Mouse (Mus musculus): ENCODE data around the gene Igsf23. TPM values are rescaled to one million over a fixed set of nuclear protein-coding genes. Genes with fewer than 3 reads are reported as not detected.
"Not testable (repeated sequence)": the region's sequence is repeated elsewhere in the genome, so short reads cannot be mapped to it uniquely, and the experiment has no call there.

The Igsf23 gene
- polyA plus RNA-seq, 1 experiment: not detected

DNA sequence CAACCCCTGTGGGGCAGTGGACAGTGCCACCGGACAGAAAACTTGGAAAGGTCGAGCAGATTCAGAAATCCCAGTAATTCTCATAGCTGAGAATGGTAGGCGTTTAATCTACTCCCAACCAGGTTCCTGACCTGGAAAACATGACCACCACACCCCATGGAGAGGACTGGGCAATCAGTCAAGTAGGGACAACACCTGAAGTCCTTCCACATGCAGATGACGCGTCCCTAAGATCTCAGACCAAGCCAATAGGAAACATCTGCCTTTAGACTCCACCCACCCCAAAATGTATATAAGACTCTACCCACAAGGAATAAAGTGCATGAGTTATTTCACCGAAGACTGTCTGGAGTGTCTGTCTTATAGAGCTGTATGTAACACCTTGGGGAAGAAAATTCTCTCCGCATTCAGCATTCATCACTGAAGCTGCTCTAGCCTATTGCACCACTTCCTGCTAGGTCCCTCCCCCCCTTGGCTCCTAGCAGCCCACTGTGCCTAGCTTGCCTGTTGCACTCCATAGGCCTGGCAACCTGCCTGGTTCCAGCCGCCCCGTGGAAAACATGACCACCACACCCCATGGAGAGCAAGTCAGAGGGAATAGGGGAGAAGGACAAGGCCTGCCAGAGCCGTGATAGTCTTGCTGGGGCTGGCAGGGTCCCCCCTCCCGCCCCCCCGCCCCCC, 10.9 kb downstream of the Igsf23 start:
- no peaks in the 10 kb centered on the region for H3K36me3 ChIP-seq (ENCODE audit: control insufficient read depth)
- H3K4me1 ChIP-seq (ENCODE audit: control insufficient read depth): no peaks in the 10 kb centered on the region
- no peaks in the 10 kb centered on the region for H3K27me3 ChIP-seq (ENCODE audit: control insufficient read depth)
- no peaks in the 10 kb centered on the region for H3K9me3 ChIP-seq (ENCODE audit: control insufficient read depth, low read length)
- TF ChIP-seq TAL1 (IDR thresholded peaks at IDR 0.05; ENCODE audit: low read length): no peak
- H3K4me3 ChIP-seq (replicated peaks): no peak overlapping the region

- H3K4me1 ChIP-seq (ENCODE audit: control insufficient read depth): peaks cover 4% of the 10 kb centered on the region; the same call in 1 of the 2 replicates
- H3K4me3 ChIP-seq (replicated peaks): no peak overlapping the region
- no peaks in the 10 kb centered on the region for H3K36me3 ChIP-seq (ENCODE audit: control insufficient read depth)
- H3K9me3 ChIP-seq (ENCODE audit: control insufficient read depth, low read length): no peaks in the 10 kb centered on the region
- peaks cover under 1% of the 10 kb centered on the region for H3K27me3 ChIP-seq (ENCODE audit: control insufficient read depth)
- no peak for TF ChIP-seq TAL1 (IDR thresholded peaks at IDR 0.05; ENCODE audit: low read length)
- TF ChIP-seq GATA1 (IDR thresholded peaks at IDR 0.05; ENCODE audit: low read length): no peak
These were observed 13.2 kb downstream of the Igsf23 start for GRCm38 (mm10) chr7:19937229-19937821.

DNA sequence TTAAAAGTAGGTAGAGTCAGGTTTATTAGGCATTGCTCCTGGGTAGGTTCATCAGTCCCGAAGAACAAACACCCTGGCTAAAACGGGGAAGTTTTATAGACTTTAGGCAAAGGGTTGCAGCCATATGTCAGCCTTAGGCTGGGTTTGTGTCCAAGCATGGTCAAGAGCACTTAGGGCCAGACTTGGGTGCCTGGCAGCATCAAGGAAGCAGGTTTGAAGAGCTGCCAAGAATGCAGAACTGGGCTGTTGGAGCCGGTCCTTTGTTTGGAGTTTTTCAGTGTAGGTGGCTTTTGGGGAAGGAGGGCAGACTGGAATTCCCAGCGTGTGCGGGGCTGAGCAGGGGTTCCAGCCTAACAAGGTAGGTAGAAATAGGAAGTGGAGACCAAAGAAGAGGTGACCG, 14.6 kb downstream of the Igsf23 start:
- Histone ChIP-seq H3K4me3 (replicated peaks) (no peak overlapping the region), H3K4me1 (ENCODE audit: control insufficient read depth) (peaks cover 4% of the 10 kb centered on the region; the same call in 1 of the 2 replicates), H3K9me3 (ENCODE audit: control insufficient read depth, low read length) (no peaks in the 10 kb centered on the region)

DNA sequence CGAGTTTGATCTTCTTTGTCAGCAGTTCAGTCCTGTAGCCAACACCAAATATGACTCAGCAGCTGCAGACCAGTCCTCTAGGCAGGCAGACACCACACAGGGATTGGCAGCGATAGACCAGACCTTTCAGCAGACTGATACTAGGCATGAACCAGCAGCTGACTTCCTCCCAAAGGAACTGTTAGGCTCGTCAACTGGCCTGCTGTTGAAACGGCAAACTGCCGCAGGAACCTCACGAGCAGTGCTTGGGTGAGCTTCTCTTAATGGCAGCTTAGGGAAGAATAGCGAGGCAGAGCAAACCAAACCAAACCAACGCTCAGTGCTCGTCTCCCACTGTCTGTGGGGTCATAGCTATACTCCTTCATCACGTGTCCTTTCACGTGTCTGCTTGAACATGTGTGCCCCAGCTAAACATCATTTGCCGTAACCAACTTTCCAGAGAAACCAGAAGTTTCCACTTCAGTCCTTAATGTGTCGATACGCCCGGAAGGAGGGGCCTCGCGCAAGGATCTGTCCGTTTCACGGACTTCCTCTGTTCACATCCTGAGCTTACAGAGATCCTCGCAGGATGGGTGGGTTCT, 15.3 kb downstream of the Igsf23 start:
- peaks cover 4% of the 10 kb centered on the region; the same call in 1 of the 2 replicates for H3K4me1 ChIP-seq (ENCODE audit: control insufficient read depth)
- no peaks in the 10 kb centered on the region for H3K9me3 ChIP-seq (ENCODE audit: control insufficient read depth, low read length)
- H3K36me3 ChIP-seq (ENCODE audit: control insufficient read depth): no peaks in the 10 kb centered on the region
- TF ChIP-seq GATA1 (IDR thresholded peaks at IDR 0.05; ENCODE audit: low read length) (no peak), TAL1 (IDR thresholded peaks at IDR 0.05; ENCODE audit: low read length) (no peak)
- H3K4me3 ChIP-seq (replicated peaks): no peak overlapping the region
- H3K27me3 ChIP-seq (ENCODE audit: control insufficient read depth): peaks cover 7% of the 10 kb centered on the region

More for the DNA sequence above, 14.6 kb downstream of the Igsf23 start:
- H3K36me3 ChIP-seq (ENCODE audit: control insufficient read depth): no peaks in the 10 kb centered on the region
- TF ChIP-seq GATA1 (IDR thresholded peaks at IDR 0.05; ENCODE audit: low read length): no peak
- no peak for TF ChIP-seq TAL1 (IDR thresholded peaks at IDR 0.05; ENCODE audit: low read length)
- peaks cover 7% of the 10 kb centered on the region for H3K27me3 ChIP-seq (ENCODE audit: control insufficient read depth)

DNA sequence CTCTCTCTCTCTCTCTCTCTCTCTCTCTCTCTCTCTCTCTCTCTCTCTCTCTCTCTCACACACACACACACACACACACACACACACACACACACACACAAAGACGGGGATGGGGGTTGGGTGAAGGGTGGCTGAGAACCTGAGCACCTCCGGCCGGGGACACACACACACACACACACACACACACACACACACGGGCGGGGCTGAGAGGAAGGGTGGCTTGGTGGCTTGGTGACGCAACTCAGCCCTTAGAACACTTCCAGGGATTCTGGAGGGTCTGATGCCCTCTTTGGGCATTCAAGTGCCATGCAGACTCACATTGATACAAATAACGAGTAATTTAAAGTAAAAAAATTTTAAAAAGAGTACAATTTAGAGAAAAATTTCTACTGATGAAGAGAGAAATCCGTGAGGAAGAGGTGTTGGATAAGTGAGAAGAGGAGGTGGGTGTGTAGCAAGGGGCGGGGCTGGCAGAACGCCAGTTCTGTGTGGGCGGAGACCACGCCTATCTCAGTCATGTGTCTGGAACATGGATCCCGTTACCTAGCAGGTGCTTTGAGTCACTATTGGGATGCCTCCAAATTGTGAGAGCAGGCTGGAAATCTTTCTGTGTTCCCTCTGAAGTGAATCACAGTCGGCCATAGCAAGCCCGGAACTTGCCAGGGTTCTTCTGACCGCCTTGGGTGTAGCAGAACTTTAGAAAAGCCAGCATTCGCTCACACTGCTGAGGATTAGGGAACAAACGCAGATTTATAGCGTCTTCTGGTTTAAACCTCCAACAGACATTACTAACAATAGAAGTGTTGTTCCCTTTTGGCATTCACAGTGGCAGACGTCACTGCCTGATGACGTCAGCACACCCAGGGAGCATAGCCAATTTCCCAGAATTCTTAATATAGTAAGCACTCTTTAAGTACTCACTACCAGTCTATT, 17.4 kb downstream of the Igsf23 start:
- Histone ChIP-seq H3K27me3 (ENCODE audit: control insufficient read depth) (peaks cover 7% of the 10 kb centered on the region), H3K4me3 (replicated peaks) (no peak overlapping the region), H3K36me3 (ENCODE audit: control insufficient read depth) (no peaks in the 10 kb centered on the region), H3K9me3 (ENCODE audit: control insufficient read depth, low read length) (no peaks in the 10 kb centered on the region), H3K4me1 (ENCODE audit: control insufficient read depth) (peaks cover 4% of the 10 kb centered on the region; the same call in 1 of the 2 replicates)
- TF ChIP-seq TAL1 (IDR thresholded peaks at IDR 0.05; ENCODE audit: low read length) (no peak), GATA1 (IDR thresholded peaks at IDR 0.05; ENCODE audit: low read length) (no peak)

- H3K27me3 ChIP-seq (ENCODE audit: control insufficient read depth): peaks cover 7% of the 10 kb centered on the region
- H3K4me1 ChIP-seq (ENCODE audit: control insufficient read depth): peaks cover 4% of the 10 kb centered on the region; the same call in 1 of the 2 replicates
- TF ChIP-seq TAL1 (IDR thresholded peaks at IDR 0.05; ENCODE audit: low read length) (no peak), GATA1 (IDR thresholded peaks at IDR 0.05; ENCODE audit: low read length) (no peak)
- no peak overlapping the region for H3K4me3 ChIP-seq (replicated peaks)
- H3K9me3 ChIP-seq (ENCODE audit: control insufficient read depth, low read length): no peaks in the 10 kb centered on the region
- H3K36me3 ChIP-seq (ENCODE audit: control insufficient read depth): no peaks in the 10 kb centered on the region
These were observed 18.3 kb downstream of the Igsf23 start for GRCm38 (mm10) chr7:19932133-19932876.

GRCm38 (mm10) chr7:19930481-19930880, 20.1 kb downstream of the Igsf23 start:
- not testable (repeated sequence) for H3K36me3 ChIP-seq (ENCODE audit: control insufficient read depth); H3K4me3 ChIP-seq (replicated peaks); H3K9me3 ChIP-seq (ENCODE audit: control insufficient read depth, low read length); H3K4me1 ChIP-seq (ENCODE audit: control insufficient read depth); H3K27me3 ChIP-seq (ENCODE audit: control insufficient read depth)

DNA sequence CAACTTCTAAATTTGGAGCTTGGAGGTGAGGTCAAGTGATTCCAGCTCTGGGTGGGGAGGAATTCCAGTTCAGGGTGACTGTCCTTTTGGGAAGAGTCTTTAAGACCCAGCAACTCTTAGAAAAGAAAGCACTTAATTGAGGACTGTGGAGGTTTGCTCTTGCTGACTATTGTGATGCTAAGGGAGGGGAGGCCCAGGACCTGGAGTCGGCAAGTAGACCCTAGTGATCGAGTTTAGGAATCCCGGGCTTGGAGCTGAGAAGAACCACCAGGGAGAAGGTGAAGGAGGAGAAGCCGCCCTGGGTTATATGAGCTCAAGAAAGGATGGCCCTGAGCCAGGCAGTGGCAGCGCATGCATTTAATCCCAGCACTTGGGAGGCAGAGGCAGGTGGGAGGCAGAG, 22.1 kb downstream of the Igsf23 start:
- peaks cover 3% of the 10 kb centered on the region; the same call in 1 of the 2 replicates for H3K4me1 ChIP-seq (ENCODE audit: control insufficient read depth)
- no peak overlapping the region for H3K4me3 ChIP-seq (replicated peaks)
- peaks cover 7% of the 10 kb centered on the region for H3K27me3 ChIP-seq (ENCODE audit: control insufficient read depth)
- H3K9me3 ChIP-seq (ENCODE audit: control insufficient read depth, low read length): no peaks in the 10 kb centered on the region
- H3K36me3 ChIP-seq (ENCODE audit: control insufficient read depth): no peaks in the 10 kb centered on the region
- TF ChIP-seq GATA1 (IDR thresholded peaks at IDR 0.05; ENCODE audit: low read length): no peak
- no peak for TF ChIP-seq TAL1 (IDR thresholded peaks at IDR 0.05; ENCODE audit: low read length)

Data from erythroblast, embryonic 14.5 days (primary cell).